Mouse (Mus musculus): Measurements from ENCODE around the gene Olfr187. TPM values are rescaled to one million over a fixed set of nuclear protein-coding genes. Genes with fewer than 3 reads are reported as not detected.
A peak's percentile ranks its signal among the peaks of the same experiment; 100 is the strongest.
"Not testable (repeated sequence)": the region's sequence is repeated elsewhere in the genome, so short reads cannot be mapped to it uniquely, and the experiment has no call there.

Gene Olfr187
- not detected in 2 replicates for polyA plus RNA-seq (2015; fragmentation: Nextera tagmentation; extraction: Ambion mirVana)

GRCm38 (mm10) chr16:59039710-59040109, at the start of gene Olfr187:
Olfr187 (minus strand) TSS chr16:59039767.
- no peak within 1 kb of the TSS for H3K9ac ChIP-seq (ENCODE audit: low read depth, low read length)
- H3K27ac ChIP-seq (ENCODE audit: low read length) = no peak within 1 kb of the TSS
- peak; percentile 44; the same call in 1 of the 2 replicates for ATAC-seq
- H3K36me3 ChIP-seq (ENCODE audit: control insufficient read depth, insufficient read depth, low read length) = no peaks in the 10 kb centered on the region
- no peaks in the 10 kb centered on the region for H3K27me3 ChIP-seq (replicated peaks; ENCODE audit: control insufficient read depth, insufficient read depth, low read length)
- WGBS = 49% methylated on average over 7 of the region's 7 CpGs
- H3K4me1 ChIP-seq (ENCODE audit: control insufficient read depth, insufficient read depth, low read length) = no peaks in the 10 kb centered on the region
- H3K4me2 ChIP-seq (ENCODE audit: low read depth, low read length) = no peak within 1 kb of the TSS
- H3K4me3 ChIP-seq (ENCODE audit: low read length) = no peak within 1 kb of the TSS
- no peaks in the 10 kb centered on the region for H3K9me3 ChIP-seq (ENCODE audit: control insufficient read depth, low read length)

DNA sequence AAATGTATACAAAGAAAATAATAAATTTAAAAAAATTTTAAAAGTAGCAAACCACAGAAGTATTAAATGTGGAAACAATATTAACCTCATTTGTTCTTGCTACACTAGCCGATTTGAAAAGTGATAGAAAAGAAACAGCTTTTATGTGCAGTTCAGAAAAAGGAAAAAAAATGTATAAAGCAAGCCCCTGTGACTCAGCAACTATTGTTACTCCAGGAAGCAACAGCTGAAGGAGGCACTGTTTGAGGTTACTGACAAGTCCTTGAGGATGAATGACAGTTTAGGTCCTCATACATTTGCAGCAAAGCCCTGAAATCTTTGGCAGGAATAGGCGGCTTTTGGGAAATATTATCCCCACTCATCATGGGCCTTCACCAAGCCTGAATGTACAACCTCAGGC, 41.5 kb upstream of the Olfr187 start:
- not testable (repeated sequence) for H3K27me3 ChIP-seq (replicated peaks; ENCODE audit: control insufficient read depth, insufficient read depth, low read length); H3K4me3 ChIP-seq (ENCODE audit: low read length); H3K4me1 ChIP-seq (ENCODE audit: control insufficient read depth, insufficient read depth, low read length); H3K36me3 ChIP-seq (ENCODE audit: control insufficient read depth, insufficient read depth, low read length); H3K27ac ChIP-seq (ENCODE audit: low read length); ATAC-seq; H3K4me2 ChIP-seq (ENCODE audit: low read depth, low read length); H3K9ac ChIP-seq (ENCODE audit: low read depth, low read length); H3K9me3 ChIP-seq (ENCODE audit: control insufficient read depth, low read length)
- WGBS = 79% methylated on average over 2 of the region's 2 CpGs

DNA sequence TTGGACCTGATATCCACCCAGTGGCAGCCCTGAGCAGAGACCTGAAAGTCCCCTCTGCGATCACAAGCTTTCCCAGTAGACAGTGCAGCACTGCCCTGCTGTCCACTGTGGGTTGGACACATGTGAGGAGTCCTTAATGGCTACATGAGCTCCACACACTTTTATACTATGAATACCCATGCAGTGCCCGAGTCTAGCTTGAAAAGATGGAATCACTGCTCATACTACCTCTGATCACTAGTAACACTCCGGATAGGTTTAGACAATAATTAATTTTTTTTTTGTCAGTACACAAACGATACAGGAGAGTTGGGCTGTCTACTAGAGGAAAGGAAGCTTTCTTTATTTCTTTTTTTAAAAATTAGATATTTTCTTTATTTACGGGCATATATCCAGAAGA, 38.3 kb upstream of the Olfr187 start, which contains the start of gene Olfr190:
Gene Olfr190, minus strand, starts transcription at position 101 of the 400 bp plus-strand sequence.
- ATAC-seq = no peak
- Histone ChIP-seq H3K9me3 (ENCODE audit: control insufficient read depth, low read length) (no peaks in the 10 kb centered on the region), H3K9ac (ENCODE audit: low read depth, low read length) (no peak within 1 kb of the TSS), H3K4me3 (ENCODE audit: low read length) (no peak within 1 kb of the TSS), H3K4me2 (ENCODE audit: low read depth, low read length) (no peak within 1 kb of the TSS), H3K27ac (ENCODE audit: low read length) (no peak within 1 kb of the TSS), H3K36me3 (ENCODE audit: control insufficient read depth, insufficient read depth, low read length) (no peaks in the 10 kb centered on the region), H3K4me1 (ENCODE audit: control insufficient read depth, insufficient read depth, low read length) (no peaks in the 10 kb centered on the region), H3K27me3 (replicated peaks; ENCODE audit: control insufficient read depth, insufficient read depth, low read length) (no peaks in the 10 kb centered on the region)
- 85% methylated on average over 5 of the region's 5 CpGs for WGBS

- ATAC-seq = peak; percentile 70; the same call in 1 of the 2 replicates
- H3K4me2 ChIP-seq (ENCODE audit: low read depth, low read length) = no peak overlapping the region
Observed at GRCm38 (mm10) chr16:59073520-59073919, 34.0 kb upstream of the Olfr187 start.

GRCm38 (mm10) chr16:59071755-59072154, 32.2 kb upstream of the Olfr187 start:
- peak; percentile 79 for ATAC-seq
- H3K36me3 ChIP-seq (ENCODE audit: control insufficient read depth, insufficient read depth, low read length) = no peaks in the 10 kb centered on the region
- H3K4me3 ChIP-seq (ENCODE audit: low read length) = no peak overlapping the region
- no peaks in the 10 kb centered on the region for H3K4me1 ChIP-seq (ENCODE audit: control insufficient read depth, insufficient read depth, low read length)
- no peaks in the 10 kb centered on the region for H3K9me3 ChIP-seq (ENCODE audit: control insufficient read depth, low read length)
- H3K27me3 ChIP-seq (replicated peaks; ENCODE audit: control insufficient read depth, insufficient read depth, low read length) = no peaks in the 10 kb centered on the region
- no peak overlapping the region for H3K9ac ChIP-seq (ENCODE audit: low read depth, low read length)
- no peak overlapping the region for H3K4me2 ChIP-seq (ENCODE audit: low read depth, low read length)
- H3K27ac ChIP-seq (ENCODE audit: low read length) = no peak overlapping the region

More at GRCm38 (mm10) chr16:59073520-59073919, 34.0 kb upstream of the Olfr187 start:
- H3K9me3 ChIP-seq (ENCODE audit: control insufficient read depth, low read length) = no peaks in the 10 kb centered on the region
- H3K4me3 ChIP-seq (ENCODE audit: low read length) = no peak overlapping the region
- H3K36me3 ChIP-seq (ENCODE audit: control insufficient read depth, insufficient read depth, low read length) = no peaks in the 10 kb centered on the region
- no peaks in the 10 kb centered on the region for H3K27me3 ChIP-seq (replicated peaks; ENCODE audit: control insufficient read depth, insufficient read depth, low read length)
- H3K27ac ChIP-seq (ENCODE audit: low read length) = no peak overlapping the region
- WGBS = 88% methylated on average over 1 of the region's 1 CpGs
- no peaks in the 10 kb centered on the region for H3K4me1 ChIP-seq (ENCODE audit: control insufficient read depth, insufficient read depth, low read length)
- no peak overlapping the region for H3K9ac ChIP-seq (ENCODE audit: low read depth, low read length)

DNA sequence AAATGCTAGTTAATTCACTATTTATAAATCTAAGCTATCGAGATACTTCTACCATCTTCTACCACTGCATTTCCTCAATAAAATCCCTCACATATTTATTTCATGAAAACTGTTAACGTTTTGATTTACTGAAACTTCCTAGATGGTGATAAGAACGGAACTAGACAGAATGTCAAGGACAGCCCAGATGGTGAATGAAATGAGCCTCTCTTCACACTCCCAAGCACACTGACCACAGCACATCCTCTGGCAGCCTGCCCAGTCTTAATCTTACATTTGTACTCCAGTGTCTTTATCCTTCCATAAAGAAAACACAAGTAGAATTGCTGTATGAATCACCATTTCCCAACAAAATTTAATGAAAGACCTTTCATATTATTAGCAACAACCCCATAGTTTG, 22.8 kb upstream of the Olfr187 start:
- not testable (repeated sequence) for ATAC-seq; H3K27ac ChIP-seq (ENCODE audit: low read length); H3K4me1 ChIP-seq (ENCODE audit: control insufficient read depth, insufficient read depth, low read length); H3K27me3 ChIP-seq (replicated peaks; ENCODE audit: control insufficient read depth, insufficient read depth, low read length); H3K4me2 ChIP-seq (ENCODE audit: low read depth, low read length); H3K9ac ChIP-seq (ENCODE audit: low read depth, low read length); H3K36me3 ChIP-seq (ENCODE audit: control insufficient read depth, insufficient read depth, low read length); H3K4me3 ChIP-seq (ENCODE audit: low read length); H3K9me3 ChIP-seq (ENCODE audit: control insufficient read depth, low read length)
- 52% methylated on average over 3 of the region's 3 CpGs for WGBS

DNA sequence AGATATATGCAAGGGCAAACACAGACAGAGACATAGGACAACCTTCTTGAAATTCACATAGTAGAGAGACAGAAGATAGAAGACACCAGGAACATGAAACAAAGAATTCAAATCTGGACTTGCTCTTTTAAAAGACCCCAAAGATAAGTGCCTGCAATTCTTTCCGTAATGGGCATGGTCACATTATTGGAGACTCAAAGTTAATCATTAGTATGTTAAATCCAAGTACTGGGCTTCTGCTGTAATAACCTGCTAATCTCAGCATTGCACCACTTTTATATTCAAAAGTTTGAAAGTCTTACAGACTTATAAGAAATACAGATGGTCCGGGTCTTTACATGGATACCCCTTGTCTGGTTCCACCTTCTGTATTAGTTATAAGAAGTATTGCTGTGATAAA, 9.7 kb upstream of the Olfr187 start:
- 83% methylated on average over 2 of the region's 2 CpGs for WGBS

GRCm38 (mm10) chr16:59048860-59049259, 9.3 kb upstream of the Olfr187 start:
- H3K27me3 ChIP-seq (replicated peaks; ENCODE audit: control insufficient read depth, insufficient read depth, low read length) = no peaks in the 10 kb centered on the region
- H3K9me3 ChIP-seq (ENCODE audit: control insufficient read depth, low read length) = no peaks in the 10 kb centered on the region
- H3K27ac ChIP-seq (ENCODE audit: low read length) = no peak overlapping the region
- H3K4me3 ChIP-seq (ENCODE audit: low read length) = no peak overlapping the region
- H3K4me1 ChIP-seq (ENCODE audit: control insufficient read depth, insufficient read depth, low read length) = no peaks in the 10 kb centered on the region
- H3K9ac ChIP-seq (ENCODE audit: low read depth, low read length) = no peak overlapping the region
- H3K4me2 ChIP-seq (ENCODE audit: low read depth, low read length) = no peak overlapping the region
- ATAC-seq = peak; percentile 74
- WGBS = 58% methylated on average over 1 of the region's 1 CpGs
- H3K36me3 ChIP-seq (ENCODE audit: control insufficient read depth, insufficient read depth, low read length) = no peaks in the 10 kb centered on the region

More for the DNA sequence above, 9.7 kb upstream of the Olfr187 start:
- H3K4me3 ChIP-seq (ENCODE audit: low read length); H3K27me3 ChIP-seq (replicated peaks; ENCODE audit: control insufficient read depth, insufficient read depth, low read length); H3K4me2 ChIP-seq (ENCODE audit: low read depth, low read length); H3K27ac ChIP-seq (ENCODE audit: low read length); H3K9ac ChIP-seq (ENCODE audit: low read depth, low read length); H3K36me3 ChIP-seq (ENCODE audit: control insufficient read depth, insufficient read depth, low read length); H3K9me3 ChIP-seq (ENCODE audit: control insufficient read depth, low read length); H3K4me1 ChIP-seq (ENCODE audit: control insufficient read depth, insufficient read depth, low read length): not testable (repeated sequence)
- peak; percentile 65; the same call in 1 of the 2 replicates for ATAC-seq

DNA sequence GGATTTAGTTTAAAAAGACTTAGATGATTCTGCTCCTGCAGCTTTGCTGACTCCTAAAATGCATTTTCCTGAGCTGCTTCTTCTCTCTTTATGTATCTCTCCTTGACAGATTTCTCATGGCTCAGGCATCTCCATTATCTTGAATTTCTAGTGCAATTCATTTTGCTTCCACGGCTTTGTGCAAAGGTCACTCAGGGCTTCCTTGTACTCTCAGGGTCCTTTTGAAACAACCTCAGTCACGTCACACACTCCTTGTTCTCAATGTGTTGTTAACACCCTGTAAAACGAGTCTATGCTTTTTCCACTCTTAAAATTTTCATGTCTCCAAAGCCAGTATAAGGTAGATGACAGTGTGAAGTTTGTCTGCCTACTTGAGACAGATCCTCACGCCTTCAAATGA, 8.0 kb upstream of the Olfr187 start:
- WGBS = 59% methylated on average over 4 of the region's 4 CpGs
- H3K36me3 ChIP-seq (ENCODE audit: control insufficient read depth, insufficient read depth, low read length) = no peaks in the 10 kb centered on the region
- H3K4me3 ChIP-seq (ENCODE audit: low read length) = no peak overlapping the region
- H3K4me1 ChIP-seq (ENCODE audit: control insufficient read depth, insufficient read depth, low read length) = no peaks in the 10 kb centered on the region
- no peak overlapping the region for H3K4me2 ChIP-seq (ENCODE audit: low read depth, low read length)
- no peaks in the 10 kb centered on the region for H3K27me3 ChIP-seq (replicated peaks; ENCODE audit: control insufficient read depth, insufficient read depth, low read length)
- H3K27ac ChIP-seq (ENCODE audit: low read length) = no peak overlapping the region; the same call in 1 of the 2 replicates
- peak; percentile 86 for ATAC-seq
- no peaks in the 10 kb centered on the region for H3K9me3 ChIP-seq (ENCODE audit: control insufficient read depth, low read length)
- H3K9ac ChIP-seq (ENCODE audit: low read depth, low read length) = no peak overlapping the region

DNA sequence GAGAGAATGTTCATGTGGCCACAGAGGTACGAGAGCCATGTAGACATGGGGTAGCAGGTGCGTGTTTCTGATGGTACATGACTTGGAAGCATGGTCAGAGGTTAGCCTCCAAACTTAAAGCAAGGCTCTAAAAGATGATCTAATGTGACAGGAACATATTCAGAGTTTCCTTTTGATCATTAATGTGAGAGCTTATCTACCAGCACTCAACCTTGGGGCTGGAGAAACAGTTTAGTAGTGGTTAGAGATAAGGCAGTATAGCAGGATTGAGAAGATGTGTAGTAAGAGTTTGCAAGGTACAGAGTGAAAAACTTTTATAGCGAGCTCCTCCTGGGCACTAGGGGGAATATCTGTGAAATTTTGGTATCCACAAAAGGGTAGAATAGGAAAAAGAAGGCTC, 6.3 kb upstream of the Olfr187 start:
- Histone ChIP-seq H3K9ac (ENCODE audit: low read depth, low read length) (no peak overlapping the region), H3K27ac (ENCODE audit: low read length) (no peak overlapping the region), H3K4me3 (ENCODE audit: low read length) (no peak overlapping the region), H3K27me3 (replicated peaks; ENCODE audit: control insufficient read depth, insufficient read depth, low read length) (no peaks in the 10 kb centered on the region), H3K9me3 (ENCODE audit: control insufficient read depth, low read length) (no peaks in the 10 kb centered on the region), H3K36me3 (ENCODE audit: control insufficient read depth, insufficient read depth, low read length) (no peaks in the 10 kb centered on the region), H3K4me2 (ENCODE audit: low read depth, low read length) (no peak overlapping the region), H3K4me1 (ENCODE audit: control insufficient read depth, insufficient read depth, low read length) (no peaks in the 10 kb centered on the region)
- 83% methylated on average over 3 of the region's 3 CpGs for WGBS
- no peak for ATAC-seq

All from intestine, embryonic 16.5 days (tissue).